ENCODE assay signal across 11 mouse cellular contexts in genomic region chr13:30901387-30902041, GRCm38 (mm10). TPM values are rescaled to one million over a fixed set of nuclear protein-coding genes. Genes with fewer than 3 reads are reported as not detected.
DNase-seq lines count a peak whose midpoint lies in the region; ATAC-seq and TF ChIP-seq lines count a peak whose summit lies in the region.
"Had no signal": no experiment of that assay in that cellular context is flagged by ENCODE, and none has a peak within 500 bp of the region (broad histone marks: within the 10 kb centered on the region; RNA-seq: fewer than 3 reads in every experiment).

No protein-coding gene starts in this region.

- peak; percentile 26 for DNase-seq in forebrain, embryonic 14.5 days (ENCODE audit: low spot score)
- DNase-seq in forebrain, embryonic 11.5 days (ENCODE audit: low spot score) = no peak
- DNase-seq in liver, postnatal 0 days = no peak
- no peak for DNase-seq in liver
- no peak for DNase-seq in Patski (ENCODE audit: low read depth, low spot score)
- DNase-seq in urinary bladder, postnatal 10 days (ENCODE audit: low spot score) = no peak
- no peak for DNase-seq in spleen, postnatal 14 days (ENCODE audit: low spot score in 2 of 2)
- DNase-seq: right cerebral cortex, postnatal 4 days had no signal

- H3K4me1 ChIP-seq in forebrain, embryonic 14.5 days (ENCODE audit: control insufficient read depth, insufficient read depth, low read length) = no peaks in the 10 kb centered on the region
- no peaks in the 10 kb centered on the region for H3K4me1 ChIP-seq in forebrain, embryonic 11.5 days (replicated peaks; ENCODE audit: control insufficient read depth, insufficient read depth, low read length)
- no peaks in the 10 kb centered on the region for H3K4me1 ChIP-seq in liver, postnatal 0 days (ENCODE audit: insufficient read depth)
- H3K4me1 ChIP-seq: midbrain, embryonic 12.5 days had no signal

- H3K9ac ChIP-seq in forebrain, embryonic 14.5 days (ENCODE audit: low read length) = no peak overlapping the region
- H3K9ac ChIP-seq in forebrain, embryonic 11.5 days (ENCODE audit: low read length) = no peak overlapping the region
- H3K9ac ChIP-seq in liver, postnatal 0 days (replicated peaks) = no peak overlapping the region
- H3K9ac ChIP-seq: midbrain, embryonic 12.5 days had no signal

- no peak for ATAC-seq in forebrain, embryonic 14.5 days
- no peak for ATAC-seq in forebrain, embryonic 11.5 days (replicated peaks; ENCODE audit: low FRiP score)
- ATAC-seq in liver, postnatal 0 days = no peak
- ATAC-seq in Patski = no peak
- ATAC-seq in megakaryocyte-erythroid progenitor cell, adult 5-6 weeks (replicated peaks; ENCODE audit: low FRiP score, low TSS enrichment, poor library complexity, severe bottlenecking) = 0 out of 2 replicates have a peak, but pooled peaks have one; percentile 44

- no peak overlapping the region for H3K27ac ChIP-seq in forebrain, embryonic 14.5 days (ENCODE audit: low read depth, low read length)
- H3K27ac ChIP-seq in forebrain, embryonic 11.5 days (ENCODE audit: low read depth, low read length) = no peak overlapping the region
- H3K27ac ChIP-seq in liver, postnatal 0 days (ENCODE audit: low read depth) = no peak overlapping the region
- H3K27ac ChIP-seq: midbrain, embryonic 12.5 days had no signal

- H3K4me3 ChIP-seq in forebrain, embryonic 14.5 days (ENCODE audit: low read depth, low read length) = no peak overlapping the region
- no peak overlapping the region for H3K4me3 ChIP-seq in forebrain, embryonic 11.5 days (ENCODE audit: low read depth, low read length)
- H3K4me3 ChIP-seq in liver, postnatal 0 days (ENCODE audit: low read depth, low read length) = no peak overlapping the region
- H3K4me3 ChIP-seq: midbrain, embryonic 12.5 days had no signal

- POLR2A ChIA-PET in Patski (lab: Charles Lee) = no interaction called here

- TF ChIP-seq CTCF in liver, postnatal 0 days (IDR thresholded peaks at IDR 0.05; ENCODE audit: low read depth) = peak; percentile 47
- peak; percentile 33 for TF ChIP-seq CTCF in Patski (IDR thresholded peaks at IDR 0.05)

- H3K36me3 ChIP-seq in forebrain, embryonic 14.5 days (ENCODE audit: control insufficient read depth, insufficient read depth, low read length) = peaks cover 24% of the 10 kb centered on the region
- H3K36me3 ChIP-seq in forebrain, embryonic 11.5 days (ENCODE audit: control insufficient read depth, insufficient read depth, low read length) = no peaks in the 10 kb centered on the region
- peaks cover 29% of the 10 kb centered on the region for H3K36me3 ChIP-seq in liver, postnatal 0 days (replicated peaks; ENCODE audit: insufficient read depth, low read length)

- no peaks in the 10 kb centered on the region for H3K27me3 ChIP-seq in forebrain, embryonic 14.5 days (replicated peaks; ENCODE audit: control insufficient read depth, insufficient read depth, low read length)
- H3K27me3 ChIP-seq in forebrain, embryonic 11.5 days (ENCODE audit: control insufficient read depth, insufficient read depth, low read length) = no peaks in the 10 kb centered on the region
- no peaks in the 10 kb centered on the region for H3K27me3 ChIP-seq in liver, postnatal 0 days (ENCODE audit: insufficient read depth, low read length)
- no peaks in the 10 kb centered on the region for H3K27me3 ChIP-seq in Patski
- H3K27me3 ChIP-seq: midbrain, embryonic 12.5 days had no signal

- in situ Hi-C loops in Patski (cut with MboI; ENCODE audit: low pct_unique_long_range_greater_than_20kb) = no loop called here

- no peak for TF ChIP-seq EP300 in liver, postnatal 0 days (IDR thresholded peaks at IDR 0.05; ENCODE audit: low read depth)

- H3K9me3 ChIP-seq in forebrain, embryonic 14.5 days (replicated peaks; ENCODE audit: control insufficient read depth, low read length) = no peaks in the 10 kb centered on the region
- no peaks in the 10 kb centered on the region for H3K9me3 ChIP-seq in forebrain, embryonic 11.5 days (ENCODE audit: control insufficient read depth, low read length)
- H3K9me3 ChIP-seq in liver, postnatal 0 days (ENCODE audit: low read length) = no peaks in the 10 kb centered on the region
- H3K9me3 ChIP-seq: midbrain, embryonic 12.5 days had no signal

- CTCF ChIA-PET in Patski (lab: Charles Lee) = interaction anchor here (0.9 to 1.3 kb wide), 3 partner anchors 12 to 93 kb away, joined by 3 to 5 read pairs (median 3); no protein-coding TSS in a partner anchor

- H3K4me2 ChIP-seq in forebrain, embryonic 14.5 days (ENCODE audit: low read length) = no peak overlapping the region
- H3K4me2 ChIP-seq in forebrain, embryonic 11.5 days (ENCODE audit: low read depth, low read length, severe bottlenecking) = no peak overlapping the region
- no peak overlapping the region for H3K4me2 ChIP-seq in liver, postnatal 0 days (ENCODE audit: low read depth, low read length)
- H3K4me2 ChIP-seq: midbrain, embryonic 12.5 days had no signal

- 93% methylated on average over 7 of the region's 7 CpGs for WGBS in forebrain, embryonic 14.5 days
- WGBS in forebrain, embryonic 11.5 days = 87% methylated on average over 7 of the region's 7 CpGs
- 72% methylated on average over 7 of the region's 7 CpGs for WGBS in liver, postnatal 0 days (ENCODE audit: insufficient replicate concordance)

RNA-seq across cellular contexts. Expression of gene Hus1b, which starts 46.0 kb away (rescaled TPM):
- polyA plus RNA-seq in forebrain, embryonic 14.5 days (2014; fragmentation: Nextera tagmentation; extraction: Ambion mirVana) = 0.14 TPM in 1 of 2 replicates, not detected in the other
- polyA plus RNA-seq in forebrain, embryonic 11.5 days (2014; fragmentation: Nextera tagmentation; extraction: Ambion mirVana) = not detected in 2 replicates
- not detected in 2 replicates for polyA plus RNA-seq in liver, postnatal 0 days (2015; fragmentation: Nextera tagmentation; extraction: Ambion mirVana)
- polyA plus RNA-seq in Patski (2021) = not detected
- 1.1 and 2.0 TPM in 2 replicates for total RNA-seq in megakaryocyte-erythroid progenitor cell, adult 5-6 weeks (2014; fragmentation: Nextera tagmentation)
- total RNA-seq in megakaryocyte-erythroid progenitor cell, adult 5-6 weeks (2017) = 1.4 TPM in 1 of 2 replicates, not detected in the other
- polyA plus RNA-seq: heart, embryonic 16.5 days had no signal
